Mouse (Mus musculus) MEL (cell line): ENCODE data around the gene Zfpm1.

Experiments used
- CTCF ChIP-seq, 3 experiments: IDR thresholded peaks in 2 of 3; conservative IDR thresholded peaks in 1 of 3; 2 replicates each; pipeline ENCODE4 v1.5.1; 2011 to 2012; ENCODE audit warnings: low read length in 3 of 3, low read depth in 2 of 3, mild to moderate bottlenecking in 2 of 3, improper control_type of control experiment in 1 of 3, inconsistent platforms in 1 of 3, mixed read lengths in 1 of 3, moderate library complexity in 1 of 3; ENCODE audit not compliant: control insufficient read depth in 1 of 3, insufficient read depth in 1 of 3, poor library complexity in 1 of 3, severe bottlenecking in 1 of 3
- EP300 ChIP-seq, 2 experiments: IDR thresholded peaks; 2 replicates each; pipeline ENCODE4 v1.6.1; 2011; ENCODE audit warnings: improper control_type of control experiment in 2 of 2, low read length in 2 of 2, low read depth in 1 of 2, mild to moderate bottlenecking in 1 of 2
- POLR2A ChIP-seq, 2 experiments: IDR thresholded peaks; 2 replicates each; pipeline ENCODE4 v1.6.1; 2011 to 2012; ENCODE audit warnings: low read length in 2 of 2, mild to moderate bottlenecking in 2 of 2, control low read depth in 1 of 2, improper control_type of control experiment in 1 of 2, low read depth in 1 of 2, moderate library complexity in 1 of 2; ENCODE audit not compliant: control insufficient read depth in 1 of 2, insufficient read depth in 1 of 2, poor library complexity in 1 of 2
- SMC3 ChIP-seq: IDR thresholded peaks from 2 replicates; pipeline ENCODE4 v1.6.1; 2011; ENCODE audit warnings: low read depth, low read length, improper control_type of control experiment
- USF2 ChIP-seq, 2 experiments: IDR thresholded peaks; 2 replicates each; pipeline ENCODE4 v1.6.1; 2011 to 2012; ENCODE audit warnings: improper control_type of control experiment in 2 of 2, low read length in 2 of 2, borderline replicate concordance in 1 of 2, inconsistent platforms in 1 of 2, low read depth in 1 of 2, mild to moderate bottlenecking in 1 of 2; ENCODE audit not compliant: insufficient read depth in 1 of 2
- ZMIZ1 ChIP-seq: IDR thresholded peaks from 2 replicates; pipeline ENCODE4 v1.6.1; 2012; ENCODE audit warnings: low read depth, mild to moderate bottlenecking, inconsistent platforms, low read length, improper control_type of control experiment, moderate library complexity

- TF ChIP-seq ZMIZ1 (no peak), CTCF (IDR thresholded peaks at IDR 0.05 in 2 of 3, conservative IDR thresholded peaks at IDR 0.05 in 1 of 3; ENCODE audit: control insufficient read depth in 1 of 3, insufficient read depth in 1 of 3, low read depth in 2 of 3, low read length in 3 of 3, poor library complexity in 1 of 3, severe bottlenecking in 1 of 3) (no peak), SMC3 (no peak), POLR2A (IDR thresholded peaks at IDR 0.05; ENCODE audit: control insufficient read depth in 1 of 2, insufficient read depth in 1 of 2, low read depth in 1 of 2, low read length in 2 of 2, poor library complexity in 1 of 2) (no peak), EP300 (IDR thresholded peaks at IDR 0.05; ENCODE audit: low read depth in 1 of 2, low read length in 2 of 2) (no peak), USF2 (IDR thresholded peaks at IDR 0.05; ENCODE audit: borderline replicate concordance in 1 of 2, insufficient read depth in 1 of 2, low read depth in 1 of 2, low read length in 2 of 2) (no peak)
Observed at GRCm38 (mm10) chr8:122316402-122316801, 34.5 kb downstream of the Zfpm1 start.
